Comparison of ENCODE assay signal across 8 mouse cellular contexts in genomic region chr12:20920653-20921397, GRCm38 (mm10).
A peak's percentile ranks its signal among the peaks of the same experiment; 100 is the strongest.
DNase-seq lines count a peak whose midpoint lies in the region; ATAC-seq and TF ChIP-seq lines count a peak whose summit lies in the region.
"Not testable (repeated sequence)": the region's sequence is repeated elsewhere in the genome, so short reads cannot be mapped to it uniquely, and the experiment has no call there.

No protein-coding gene starts in this region.

- 0 out of 2 replicates have a peak overlapping the region, but pooled peaks have one; percentile 4 for H3K4me2 ChIP-seq in CH12.LX (ENCODE audit: insufficient read depth, low read depth, poor library complexity, severe bottlenecking)
- H3K4me2 ChIP-seq in forebrain, embryonic 16.5 days (ENCODE audit: low read length) = peak overlapping the region; percentile 42

- peak; percentile 62 for TF ChIP-seq POLR2A in CH12.LX (IDR thresholded peaks at IDR 0.05; ENCODE audit: low read depth, low read length)
- peak; percentile 61; the same call in 1 of the 2 replicates for TF ChIP-seq POLR2A in lung, adult 2 months (IDR thresholded peaks at IDR 0.05; ENCODE audit: borderline replicate concordance, extremely low read depth, low read depth, low read length)
- peak; percentile 66 for TF ChIP-seq POLR2A in testis, adult 2 months (IDR thresholded peaks at IDR 0.05; ENCODE audit: control insufficient read depth, low read depth, low read length)

- not testable (repeated sequence) for TF ChIP-seq CTCF in CH12.LX (conservative IDR thresholded peaks at IDR 0.05 in 1 of 2, IDR thresholded peaks at IDR 0.05 in 1 of 2; ENCODE audit: low read depth in 2 of 2, low read length in 2 of 2); lung, adult 2 months (IDR thresholded peaks at IDR 0.05; ENCODE audit: insufficient read depth, low read length); testis, adult 2 months (IDR thresholded peaks at IDR 0.05; ENCODE audit: control insufficient read depth, insufficient read depth, insufficient replicate concordance, low read depth, low read length)

- 0 out of 2 replicates have a peak overlapping the region, but pooled peaks have one; percentile 52 for H3K27ac ChIP-seq in CH12.LX (ENCODE audit: insufficient read depth, low read depth)
- peak overlapping the region; percentile 87 for H3K27ac ChIP-seq in forebrain, embryonic 16.5 days (ENCODE audit: low read length)
- H3K27ac ChIP-seq in testis, adult 2 months (ENCODE audit: control insufficient read depth, insufficient read depth, low read depth, low read length) = peak overlapping the region; percentile 41

- H3K36me3 ChIP-seq in CH12.LX (replicated peaks in 1 of 2; ENCODE audit: control insufficient read depth in 1 of 2, insufficient read depth in 1 of 2, low read length in 1 of 2); forebrain, embryonic 16.5 days (ENCODE audit: control insufficient read depth, insufficient read depth); testis, adult 2 months (ENCODE audit: control insufficient read depth, insufficient read depth, low read length): not testable (repeated sequence)

- H3K4me1 ChIP-seq in CH12.LX (ENCODE audit: control insufficient read depth in 1 of 2, insufficient read depth in 2 of 2); forebrain, embryonic 16.5 days (replicated peaks; ENCODE audit: control insufficient read depth, insufficient read depth, low read length); lung, adult 2 months (ENCODE audit: control insufficient read depth, insufficient read depth, low read length); testis, adult 2 months (ENCODE audit: control insufficient read depth, insufficient read depth, low read length): not testable (repeated sequence)

- not testable (repeated sequence) for TF ChIP-seq RAD21 in CH12.LX (IDR thresholded peaks at IDR 0.05; ENCODE audit: low read depth, low read length)

- TF ChIP-seq EP300 in CH12.LX (IDR thresholded peaks at IDR 0.05; ENCODE audit: low read length) = not testable (repeated sequence)

- H3K79me2 ChIP-seq in CH12.LX (replicated peaks; ENCODE audit: control insufficient read depth, extremely low read depth, insufficient read depth, poor library complexity, severe bottlenecking) = not testable (repeated sequence)

- ATAC-seq in forebrain, embryonic 16.5 days = peak; percentile 100
- ATAC-seq in neutrophil, adult 5-6 weeks (ENCODE audit: extremely low read depth, insufficient number of reproducible peaks, low FRiP score, poor library complexity, severe bottlenecking) = peak; percentile 76; the same call in 1 of the 2 replicates

- intact Hi-C loops in heart, postnatal 36 days (cut with DNase I) = loop anchor here (10.0 kb wide), 1 partner anchor 394 kb away; the partner anchor contains the start of gene Iah1

- in situ Hi-C loops in CH12.LX (cut with MboI; ENCODE audit: low pct_ligation_motif_present, low pct_unique_long_range_greater_than_20kb, low sequenced_read_pairs) = not testable (repeated sequence)

- H3K4me3 ChIP-seq in CH12.LX (replicated peaks in 1 of 3; ENCODE audit: low read depth in 2 of 3, low read length in 2 of 3, poor library complexity in 1 of 3) = peak overlapping the region; percentile 10 to 89 (median 51)
- H3K4me3 ChIP-seq in forebrain, embryonic 16.5 days (replicated peaks; ENCODE audit: low read length) = peak overlapping the region; percentile 74
- peak overlapping the region; percentile 74 for H3K4me3 ChIP-seq in lung, adult 2 months (replicated peaks; ENCODE audit: extremely low read depth, low read depth, low read length)
- peak overlapping the region; percentile 89 for H3K4me3 ChIP-seq in testis, adult 2 months (ENCODE audit: control insufficient read depth, low read depth, low read length)

- peak overlapping the region; percentile 80; the same call in 1 of the 2 replicates for H3K9ac ChIP-seq in CH12.LX (ENCODE audit: insufficient read depth, low read depth)
- H3K9ac ChIP-seq in forebrain, embryonic 16.5 days (replicated peaks; ENCODE audit: low read depth, low read length) = peak overlapping the region; percentile 90

- DNase-seq in CH12.LX (ENCODE audit: extremely low read depth) = peak; percentile 29
- peak; percentile 47 to 58 for DNase-seq in cerebellum, adult 18-20 months
- peak; percentile 66 to 74 for DNase-seq in heart, postnatal 36 days
- DNase-seq in large intestine, adult 2 months (ENCODE audit: low read depth, low spot score) = peak; percentile 2
- peak; percentile 65 for DNase-seq in lung, adult 2 months

- dilution Hi-C loops in CH12.LX (cut with MboI; ENCODE audit: extremely low pct_ligation_motif_present, extremely low pct_unique_long_range_greater_than_20kb, low sequenced_read_pairs) = not testable (repeated sequence)

- H3K27me3 ChIP-seq in CH12.LX (replicated peaks); forebrain, embryonic 16.5 days (replicated peaks; ENCODE audit: control insufficient read depth, insufficient read depth, low read length); testis, adult 2 months (ENCODE audit: control insufficient read depth, insufficient read depth, low read length): not testable (repeated sequence)

- under 1% methylated on average over 68 of the region's 87 CpGs for WGBS in forebrain, embryonic 16.5 days
- under 1% methylated on average over 87 of the region's 87 CpGs for WGBS in large intestine, adult 2 months
- under 1% methylated on average over 86 of the region's 87 CpGs for WGBS in lung, adult 2 months

- H3K9me3 ChIP-seq in CH12.LX (replicated peaks; ENCODE audit: low read length); forebrain, embryonic 16.5 days (ENCODE audit: control insufficient read depth, low read length): not testable (repeated sequence)

TF ChIP-seq in CH12.LX, 34 proteins besides CTCF, POLR2A, EP300 and RAD21:
- TF ChIP-seq TCF12 (IDR thresholded peaks at IDR 0.05; ENCODE audit: low read depth, low read length) = 0 out of 2 replicates have a peak, but pooled peaks have one; percentile 18
- TF ChIP-seq NELFE (IDR thresholded peaks at IDR 0.05; ENCODE audit: low read depth, low read length) = 0 out of 2 replicates have a peak, but pooled peaks have one; percentile 38
- 0 out of 2 replicates have a peak, but pooled peaks have one; percentile 35 for TF ChIP-seq MXI1 (IDR thresholded peaks at IDR 0.05; ENCODE audit: low read depth, low read length)
TF ChIP-seq in CH12.LX: peak in this region for 3; not testable (repeated sequence) for 31.

Comparison
In these comparisons a context has a peak if more than half of its experiments do, and no peak if none do; other contexts are left out.
1. Peak in every context shown above with its lines: DNase-seq, ATAC-seq, H3K4me3 ChIP-seq and H3K27ac ChIP-seq.
2. DNase-seq: peak in every context shown above with its lines; median percentile 70 in heart, postnatal 36 days; 65 in lung, adult 2 months; 52 in cerebellum, adult 18-20 months; 29 in CH12.LX; 2 in large intestine, adult 2 months.